Mouse (Mus musculus) limb, embryonic 14.5 days (tissue): Measurements from ENCODE around the gene Grm2. TPM values are rescaled to one million over a fixed set of nuclear protein-coding genes. Genes with fewer than 3 reads are reported as not detected.
A peak's percentile ranks its signal among the peaks of the same experiment; 100 is the strongest.

Experiments
- ATAC-seq: fragments of 200-750 bp; cut with Nextera tagmentation; 2 replicates; pipeline ENCODE4 v1.8.0; 2017; ENCODE audit warnings: low read depth, moderate number of reproducible peaks, moderate TSS enrichment; ENCODE audit not compliant: low FRiP score
- DNase-seq: peaks from one replicate; pipeline ENCODE4 v3.0.0-alpha.2; 2015; ENCODE audit warnings: low spot score
- H3K27ac ChIP-seq: fragments of 300-500 bp; sonication (generic); replicated peaks from 2 replicates; pipeline ENCODE4 v1.5.1; 2014; ENCODE audit warnings: low read depth, mild to moderate bottlenecking, low read length, moderate library complexity, mixed read lengths
- H3K27me3 ChIP-seq: fragments of 300-500 bp; sonication (generic); 2 replicates; pipeline ENCODE4 v1.6.1; 2014; ENCODE audit warnings: low read length, mixed read lengths; ENCODE audit not compliant: control insufficient read depth, insufficient read depth
- H3K36me3 ChIP-seq: fragments of 300-500 bp; sonication (generic); 2 replicates; pipeline ENCODE4 v1.6.1; 2014; ENCODE audit warnings: mild to moderate bottlenecking, low read length, moderate library complexity, mixed read lengths; ENCODE audit not compliant: control insufficient read depth, insufficient read depth
- H3K4me1 ChIP-seq: fragments of 300-500 bp; sonication (generic); 2 replicates; pipeline ENCODE4 v1.6.1; 2014; ENCODE audit warnings: antibody characterized with exemption, low read length, mixed read lengths; ENCODE audit not compliant: control insufficient read depth, insufficient read depth
- H3K4me2 ChIP-seq: fragments of 300-500 bp; sonication (generic); replicated peaks from 2 replicates; pipeline ENCODE4 v1.6.1; 2014; ENCODE audit warnings: low read depth, mild to moderate bottlenecking, low read length, moderate library complexity; ENCODE audit not compliant: severe bottlenecking
- H3K4me3 ChIP-seq: fragments of 300-500 bp; sonication (generic); replicated peaks from 2 replicates; pipeline ENCODE4 v1.5.1; 2014; ENCODE audit warnings: low read length
- H3K9ac ChIP-seq: fragments of 300-500 bp; sonication (generic); 2 replicates; pipeline ENCODE4 v1.6.1; 2014; ENCODE audit warnings: mild to moderate bottlenecking, low read depth, low read length, moderate library complexity; ENCODE audit not compliant: severe bottlenecking
- H3K9me3 ChIP-seq: fragments of 300-500 bp; sonication (generic); 2 replicates; pipeline ENCODE4 v1.6.1; 2016; ENCODE audit warnings: low read length; ENCODE audit not compliant: control insufficient read depth
- POLR2A ChIP-seq: fragments of 200-500 bp; IDR thresholded peaks from 2 replicates; pipeline ENCODE4 v1.8.0; 2012; ENCODE audit warnings: inconsistent platforms, mild to moderate bottlenecking, moderate library complexity, borderline replicate concordance; ENCODE audit not compliant: insufficient read depth, insufficient read length; ENCODE audit errors: extremely low read depth
- WGBS: fragments of 180-500 bp; shearing (Covaris S2); extraction: QIAGEN DNeasy Blood & Tissue Kit; methylation state at CpG from one replicate; pipeline ENCODE4 v1.1.7; 2014; 5-methylcytosine and 5-hydroxymethylcytosine counted together
- polyA plus RNA-seq, 2 experiments: library from polyadenylated mRNA; depleted of rRNA in 1 of 2; stranded (reverse) in 1 of 2; unstranded in 1 of 2; fragments of >200 nt; fragmentation: Nextera tagmentation in 1 of 2; extraction: Ambion mirVana in 1 of 2; gene quantifications; 2 replicates each; pipeline versions ENCODE4 v1.2.1 to v1.2.3; 2012 to 2014

Gene Grm2
- polyA plus RNA-seq, 2 experiments = 0.06 TPM; not detected in 1

DNA sequence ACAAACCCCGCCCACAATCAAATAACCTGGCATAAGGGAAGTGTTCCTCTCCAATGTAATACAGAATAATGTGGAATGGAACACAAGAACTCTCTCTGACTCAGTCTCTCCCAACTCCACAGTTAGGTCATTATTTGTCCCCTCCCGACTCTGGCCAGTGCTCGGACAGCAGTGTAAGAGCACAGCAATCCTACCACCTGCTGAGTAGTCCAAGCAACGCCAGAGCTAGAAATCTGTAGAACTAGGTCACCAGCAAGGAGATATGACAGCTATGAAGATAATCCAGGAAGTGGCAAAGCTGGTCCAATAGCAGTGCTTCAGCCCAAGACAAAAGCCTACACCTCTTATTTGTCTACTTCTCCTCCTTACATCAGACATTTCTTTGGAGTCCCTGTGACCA is 20.7 kb upstream of the Grm2 start:
- peaks cover 72% of the 10 kb centered on the region for H3K36me3 ChIP-seq
- 84% methylated on average over 4 of the region's 4 CpGs for WGBS

DNA sequence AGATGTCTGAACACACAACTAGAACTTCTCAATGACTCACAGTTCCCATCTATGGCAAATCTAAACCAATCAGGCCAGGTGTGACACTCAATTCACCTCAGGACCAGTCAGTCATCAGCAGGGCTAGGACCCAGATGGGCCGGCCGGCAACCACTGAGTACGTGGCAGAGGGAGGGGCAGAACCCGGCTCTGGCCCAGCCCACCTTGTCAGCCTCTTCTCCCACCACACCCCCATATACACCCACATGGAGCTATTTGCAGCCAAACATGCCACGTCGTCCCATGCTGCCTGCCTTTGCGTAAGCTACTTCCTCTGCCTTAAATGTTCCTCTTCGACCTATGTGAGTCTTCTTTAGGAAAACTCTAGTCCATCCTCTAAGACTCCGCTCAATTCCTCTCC is 20.1 kb upstream of the Grm2 start:
- no peak overlapping the region for H3K4me3 ChIP-seq
- no peak overlapping the region for H3K9ac ChIP-seq
- H3K27ac ChIP-seq = no peak overlapping the region
- H3K9me3 ChIP-seq = no peaks in the 10 kb centered on the region
- no peaks in the 10 kb centered on the region for H3K4me1 ChIP-seq
- peaks cover 72% of the 10 kb centered on the region for H3K36me3 ChIP-seq
- DNase-seq = no peak
- no peak overlapping the region for H3K4me2 ChIP-seq
- TF ChIP-seq POLR2A = no peak
- 76% methylated on average over 9 of the region's 9 CpGs for WGBS
- H3K27me3 ChIP-seq = no peaks in the 10 kb centered on the region
- no peak for ATAC-seq

More for the DNA sequence above, 20.7 kb upstream of the Grm2 start:
- TF ChIP-seq POLR2A = no peak
- H3K4me3 ChIP-seq = no peak overlapping the region
- DNase-seq (no peak), ATAC-seq (no peak)
- H3K27ac ChIP-seq = no peak overlapping the region
- H3K9ac ChIP-seq = no peak overlapping the region
- H3K9me3 ChIP-seq = no peaks in the 10 kb centered on the region
- H3K4me2 ChIP-seq = no peak overlapping the region
- H3K27me3 ChIP-seq = no peaks in the 10 kb centered on the region
- no peaks in the 10 kb centered on the region for H3K4me1 ChIP-seq

DNA sequence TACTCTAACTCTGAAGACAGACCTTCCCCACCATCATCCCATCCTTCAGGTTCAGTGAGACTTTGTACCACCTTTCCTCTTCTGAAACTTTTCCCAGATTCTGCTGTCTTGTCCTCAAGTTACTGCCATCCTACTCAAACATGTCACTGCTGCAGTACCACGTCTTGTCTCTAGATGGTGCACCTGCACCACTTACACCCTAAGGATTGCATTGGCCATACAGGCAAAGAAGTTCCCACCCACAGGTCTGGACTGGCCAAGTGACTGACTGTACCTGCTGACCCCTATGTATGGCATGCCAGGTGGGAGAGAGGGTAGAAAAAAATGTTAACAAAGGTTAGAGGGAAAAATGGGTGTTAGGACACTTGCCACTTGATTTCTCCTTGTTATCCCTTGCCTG is 19.6 kb upstream of the Grm2 start:
- H3K4me3 ChIP-seq = no peak overlapping the region

DNA sequence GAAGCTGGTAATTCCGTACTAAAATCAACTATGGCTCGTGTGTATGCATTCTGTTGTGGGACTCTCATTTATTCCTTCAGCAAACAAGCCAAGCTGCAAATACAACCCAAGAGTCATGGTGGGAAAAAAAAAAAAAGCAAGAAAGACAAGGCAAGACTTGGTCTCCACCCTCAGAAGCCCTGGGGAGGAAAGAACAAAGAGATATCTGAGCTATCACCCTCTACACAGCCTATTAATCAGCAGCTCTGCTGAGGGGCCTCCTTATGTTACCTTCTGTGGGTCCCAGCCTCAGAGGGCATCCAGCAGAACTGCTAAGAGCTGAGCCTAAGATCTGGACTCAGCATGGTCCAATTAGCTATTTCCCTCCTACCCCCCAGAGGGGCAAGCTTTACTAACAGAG is 18.0 kb upstream of the Grm2 start:
- H3K4me3 ChIP-seq = no peak overlapping the region
- H3K36me3 ChIP-seq = peaks cover 66% of the 10 kb centered on the region
- DNase-seq (no peak), ATAC-seq (no peak)
- no peak overlapping the region for H3K9ac ChIP-seq
- no peak overlapping the region for H3K27ac ChIP-seq
- H3K4me2 ChIP-seq = no peak overlapping the region
- H3K9me3 ChIP-seq = no peaks in the 10 kb centered on the region
- no peaks in the 10 kb centered on the region for H3K4me1 ChIP-seq
- H3K27me3 ChIP-seq = no peaks in the 10 kb centered on the region
- WGBS = 91% methylated on average over 2 of the region's 2 CpGs
- no peak for TF ChIP-seq POLR2A

More for the DNA sequence above, 19.6 kb upstream of the Grm2 start:
- Histone ChIP-seq H3K36me3 (peaks cover 71% of the 10 kb centered on the region), H3K4me2 (no peak overlapping the region), H3K9me3 (no peaks in the 10 kb centered on the region), H3K27ac (no peak overlapping the region), H3K27me3 (no peaks in the 10 kb centered on the region), H3K4me1 (no peaks in the 10 kb centered on the region), H3K9ac (no peak overlapping the region)
- no peak for TF ChIP-seq POLR2A
- ATAC-seq (peak; percentile 58), DNase-seq (peak; percentile 57)
- WGBS = 0% methylated on average over 1 of the region's 1 CpGs

DNA sequence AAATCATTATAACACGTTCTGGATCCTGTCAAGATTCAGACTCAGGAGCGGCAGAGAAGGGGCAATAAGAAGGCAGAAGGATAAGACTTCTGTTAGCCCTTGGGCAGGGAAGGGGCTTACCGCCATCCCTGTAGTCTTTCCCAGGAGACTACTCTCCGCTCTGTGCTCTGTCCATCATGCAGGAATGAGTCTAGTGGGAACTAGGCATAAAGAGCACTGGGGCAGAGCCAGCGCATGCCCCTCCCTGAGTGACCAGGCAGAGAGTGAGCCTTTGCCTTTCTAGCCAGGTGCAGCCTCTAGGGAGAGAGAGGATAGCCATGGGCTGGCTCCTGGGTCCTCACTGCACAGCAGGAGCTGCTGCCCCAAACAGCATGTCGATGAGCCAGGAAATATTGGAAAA is 9.0 kb upstream of the Grm2 start:
- Histone ChIP-seq H3K27me3 (no peaks in the 10 kb centered on the region), H3K9ac (no peak overlapping the region), H3K9me3 (no peaks in the 10 kb centered on the region), H3K4me2 (no peak overlapping the region), H3K4me3 (no peak overlapping the region), H3K36me3 (peaks cover 74% of the 10 kb centered on the region), H3K27ac (no peak overlapping the region), H3K4me1 (no peaks in the 10 kb centered on the region)
- DNase-seq (no peak), ATAC-seq (no peak)
- no peak for TF ChIP-seq POLR2A
- 66% methylated on average over 6 of the region's 6 CpGs for WGBS

DNA sequence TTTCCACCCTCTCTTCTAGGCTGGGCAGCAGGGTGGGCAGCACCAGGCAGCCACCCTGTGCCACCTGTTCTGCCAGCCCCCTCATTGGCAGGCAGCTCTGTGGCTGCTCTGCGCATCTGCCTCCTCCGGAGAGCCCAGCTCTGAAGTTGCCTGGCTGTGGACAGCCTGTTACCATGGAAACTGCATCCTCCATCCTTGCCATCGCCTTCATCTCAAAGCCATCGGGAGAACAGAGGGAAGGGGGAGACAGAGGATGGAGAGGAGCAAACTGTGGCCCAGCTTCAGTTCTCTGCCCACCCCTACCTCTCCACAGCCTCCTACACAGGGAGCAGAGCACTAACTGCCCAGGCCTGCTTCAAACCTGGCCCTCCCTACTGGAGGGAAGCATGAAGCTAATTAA is 8.6 kb upstream of the Grm2 start:
- Histone ChIP-seq H3K4me3 (no peak overlapping the region), H3K9me3 (no peaks in the 10 kb centered on the region), H3K27me3 (no peaks in the 10 kb centered on the region), H3K4me2 (no peak overlapping the region), H3K27ac (no peak overlapping the region), H3K4me1 (no peaks in the 10 kb centered on the region), H3K36me3 (peaks cover 74% of the 10 kb centered on the region), H3K9ac (no peak overlapping the region)
- no peak for ATAC-seq
- no peak for DNase-seq
- no peak for TF ChIP-seq POLR2A
- 87% methylated on average over 4 of the region's 4 CpGs for WGBS
